Mouse (Mus musculus) embryo, embryonic 10.5 days (tissue): Measurements from ENCODE around the gene 1700029I15Rik.
A peak's percentile ranks its signal among the peaks of the same experiment; 100 is the strongest.

Experiments used
- DNase-seq: peaks from one replicate; pipeline ENCODE4 v3.0.0-alpha.2; 2015; ENCODE audit warnings: low spot score

Gene 1700029I15Rik

DNA sequence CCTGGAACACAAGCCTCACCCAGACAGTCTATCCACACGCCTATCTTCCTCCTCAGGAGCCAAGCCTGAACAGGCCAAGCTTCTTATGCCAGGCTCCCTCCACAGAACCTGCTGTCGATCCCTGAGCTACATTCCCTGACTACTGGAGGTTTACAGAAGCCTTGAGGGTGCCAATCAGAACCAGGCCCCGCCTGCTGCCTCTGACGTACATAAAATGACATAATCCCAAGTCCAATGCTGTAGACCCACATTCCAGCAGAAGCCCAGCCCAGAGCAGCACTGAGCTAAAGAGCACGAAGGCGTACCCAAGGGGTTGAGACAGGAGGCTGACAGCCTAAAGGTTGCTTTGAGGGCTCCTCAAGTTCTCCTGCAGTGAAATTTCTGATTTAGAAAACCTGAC lies 45.5 kb downstream of the 1700029I15Rik start:
- DNase-seq, result no peak

DNA sequence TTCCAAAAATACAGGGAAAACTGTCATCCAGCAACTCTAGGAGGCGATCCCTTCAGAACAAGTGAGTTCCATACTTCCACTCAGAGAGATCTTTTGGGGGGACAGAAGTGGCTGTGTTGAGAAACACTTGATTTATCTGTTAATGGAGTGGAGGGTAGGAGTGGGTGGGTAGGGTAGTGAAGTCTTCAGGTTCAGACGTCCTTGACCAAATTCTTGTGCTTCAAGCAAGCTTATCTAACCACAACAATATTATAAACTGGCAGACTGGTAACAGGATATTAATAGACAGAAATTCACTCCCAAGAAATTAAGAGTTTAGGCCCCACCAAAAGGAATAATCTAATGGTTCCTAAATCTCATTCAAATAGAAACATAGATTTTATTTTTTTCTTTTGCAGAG lies 47.8 kb downstream of the 1700029I15Rik start:
- DNase-seq, result no peak

DNA sequence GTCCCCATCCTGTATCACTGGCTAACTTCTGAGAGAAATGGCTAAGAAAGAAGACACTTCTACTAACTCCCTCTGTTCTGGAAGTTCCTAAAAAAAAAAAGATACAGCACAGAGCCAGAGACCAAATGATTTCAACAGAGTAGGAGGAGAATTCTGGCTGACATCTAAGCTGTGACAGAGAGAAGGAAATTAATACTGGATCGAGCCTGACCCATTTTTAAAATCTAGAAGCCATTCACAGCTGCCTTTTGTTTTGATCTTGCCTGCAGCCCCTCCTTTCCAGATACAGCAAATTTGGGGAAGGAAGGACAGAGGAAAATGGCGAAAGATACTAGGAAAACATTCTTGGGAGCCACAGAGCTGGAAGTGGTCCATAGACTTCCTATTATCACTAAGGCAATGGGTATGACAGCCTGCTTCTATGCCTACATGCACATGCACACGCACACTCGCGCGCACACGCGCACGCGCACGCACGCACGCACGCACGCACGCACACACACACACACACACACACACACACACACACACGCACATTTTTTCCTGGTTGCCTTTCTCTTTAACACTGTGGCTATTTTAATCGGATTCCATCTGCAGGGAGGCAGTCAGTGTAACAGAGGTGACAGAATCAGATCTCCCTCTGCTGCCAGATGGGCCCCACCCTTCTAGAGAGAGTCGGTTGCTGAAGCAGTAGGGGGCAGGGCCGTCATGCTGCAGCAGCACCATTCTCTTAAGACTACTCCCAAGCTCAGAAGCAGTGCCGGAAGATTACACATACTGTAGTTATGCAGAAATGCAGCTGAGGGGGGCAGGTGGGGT lies 48.6 kb downstream of the 1700029I15Rik start:
- DNase-seq, result peak; percentile 42

DNA sequence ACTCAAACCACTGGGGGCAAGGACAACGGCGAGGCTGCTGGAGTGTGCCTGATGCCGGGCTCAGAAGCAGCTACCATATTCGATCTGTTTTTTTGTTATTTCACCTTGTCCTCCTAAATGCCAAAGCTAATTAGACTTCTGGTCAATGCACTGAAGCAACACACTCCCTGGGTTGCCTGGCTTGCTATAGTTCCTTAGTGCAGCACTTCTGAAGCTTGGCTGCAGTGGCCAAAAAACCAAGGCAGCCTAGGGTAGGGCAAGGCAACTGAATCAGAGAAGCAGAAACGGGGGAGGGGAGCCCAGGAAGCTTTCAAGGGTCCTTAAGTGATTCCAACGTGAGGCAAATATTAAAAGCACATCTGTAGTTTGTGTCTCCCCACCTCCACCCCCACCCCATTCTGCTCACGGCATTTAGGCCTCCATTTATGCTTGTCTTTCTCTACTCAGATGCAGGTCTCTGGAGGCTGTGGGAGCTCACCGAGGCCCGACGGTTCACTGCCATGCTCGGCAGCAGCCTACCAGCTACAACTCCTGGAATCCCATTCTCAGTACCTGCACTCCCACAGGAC lies 49.4 kb downstream of the 1700029I15Rik start:
- no peak for DNase-seq

DNA sequence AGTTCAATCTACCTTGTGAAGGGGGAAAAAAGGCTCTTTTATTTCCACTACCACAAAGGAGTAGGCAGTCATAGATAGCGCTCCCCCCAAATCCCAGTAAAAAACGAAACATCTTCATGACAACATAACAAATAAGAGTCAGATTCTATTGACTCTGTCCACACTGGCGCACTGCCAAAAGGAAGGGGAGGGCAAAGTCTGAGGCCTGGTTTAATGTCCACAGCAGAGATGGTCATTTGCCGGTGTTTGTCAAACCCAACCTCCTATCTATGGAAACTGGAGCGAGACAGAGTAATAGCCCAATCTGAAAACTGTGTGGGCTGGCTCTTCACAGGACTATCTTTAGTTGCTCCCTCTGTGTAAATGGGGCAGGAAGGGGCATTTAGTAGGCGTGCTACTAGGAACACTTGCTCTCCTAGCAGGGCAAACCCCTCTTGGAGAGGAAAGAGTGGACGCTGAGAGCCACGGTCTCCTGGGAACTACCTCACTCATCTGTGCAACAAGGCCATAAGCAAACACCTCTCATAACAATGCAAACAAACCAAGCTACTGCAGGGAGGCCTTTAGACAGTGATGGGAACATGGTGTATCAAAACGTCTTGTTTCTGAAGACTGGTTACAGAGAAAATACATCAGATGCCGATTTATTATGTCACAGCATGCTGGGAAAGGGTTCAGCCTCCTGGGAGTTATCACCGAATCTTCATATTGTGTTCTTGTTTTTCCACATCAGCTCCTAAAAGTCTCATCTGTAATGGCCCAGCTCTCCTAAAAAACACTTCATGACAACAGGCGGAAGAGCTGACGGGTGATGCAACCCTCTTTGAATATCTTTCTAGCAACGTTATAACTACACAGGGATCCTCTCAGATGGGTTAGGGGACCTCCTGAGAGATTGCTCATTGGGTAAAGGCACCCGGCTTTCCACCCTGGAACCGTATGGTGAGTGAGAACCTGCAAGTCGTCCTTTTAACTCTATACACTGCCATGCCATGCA lies 50.3 kb downstream of the 1700029I15Rik start:
- no peak for DNase-seq

DNA sequence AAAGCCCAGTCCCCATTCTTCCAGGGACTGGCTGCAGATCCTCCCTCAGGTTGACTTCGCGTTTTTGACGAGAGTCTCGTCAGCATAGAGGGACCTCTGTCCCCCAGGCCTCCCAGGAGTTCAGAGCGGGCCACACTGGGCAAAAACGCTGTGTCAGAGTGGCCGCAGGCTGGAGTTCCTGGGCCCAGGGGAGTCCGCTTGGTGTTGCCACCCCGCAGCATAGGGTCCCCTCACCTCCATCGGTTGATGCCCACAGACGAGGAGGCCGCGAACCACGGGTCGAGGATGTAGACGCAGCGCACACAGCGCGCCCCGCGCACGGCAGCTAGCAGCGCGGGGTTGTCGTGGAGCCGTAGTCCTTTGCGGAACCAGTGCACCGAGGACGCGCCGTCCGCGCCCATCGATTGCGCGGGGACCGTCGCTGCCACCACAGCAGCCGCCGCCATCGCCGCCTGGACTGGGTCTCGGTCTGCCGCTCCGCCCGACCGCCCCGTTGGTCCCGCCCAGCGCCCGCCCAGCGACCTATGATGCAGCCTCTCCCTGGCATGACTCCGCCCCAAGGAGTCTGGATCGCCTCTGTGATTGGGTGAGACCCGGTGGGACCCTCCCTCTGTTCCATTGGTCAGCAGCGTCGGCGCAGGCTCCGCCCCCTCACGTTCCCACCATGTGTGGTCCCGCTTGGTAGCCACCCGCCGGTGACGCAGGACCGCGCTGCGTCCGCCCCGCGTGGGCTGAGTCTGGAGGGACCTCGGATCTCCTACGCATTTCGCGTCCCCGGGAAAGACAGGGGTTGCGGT lies 51.4 kb downstream of the 1700029I15Rik start, which contains the start of gene Cry2:
Gene Cry2 (minus strand): TSS at position 466 of the 797 bp plus-strand sequence.
- DNase-seq, result peak; percentile 99

DNA sequence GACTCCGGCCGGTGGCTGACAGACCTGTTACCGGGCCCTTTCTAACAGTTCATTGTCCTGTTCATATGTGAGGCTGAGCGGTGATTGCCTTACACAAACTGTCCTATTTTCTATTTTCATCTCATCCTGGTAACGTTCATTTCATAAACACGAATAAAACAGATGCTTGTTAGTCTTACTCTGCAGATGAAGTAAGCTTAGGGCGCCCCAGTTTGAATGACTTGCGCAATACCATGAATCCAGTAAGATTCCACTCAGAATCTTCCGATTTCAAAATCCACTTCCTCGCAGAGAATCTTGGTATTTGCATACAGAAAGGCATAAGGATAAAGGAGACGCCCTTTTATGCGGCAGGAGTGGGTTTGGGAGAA lies 52.0 kb downstream of the 1700029I15Rik start:
- DNase-seq, result no peak

DNA sequence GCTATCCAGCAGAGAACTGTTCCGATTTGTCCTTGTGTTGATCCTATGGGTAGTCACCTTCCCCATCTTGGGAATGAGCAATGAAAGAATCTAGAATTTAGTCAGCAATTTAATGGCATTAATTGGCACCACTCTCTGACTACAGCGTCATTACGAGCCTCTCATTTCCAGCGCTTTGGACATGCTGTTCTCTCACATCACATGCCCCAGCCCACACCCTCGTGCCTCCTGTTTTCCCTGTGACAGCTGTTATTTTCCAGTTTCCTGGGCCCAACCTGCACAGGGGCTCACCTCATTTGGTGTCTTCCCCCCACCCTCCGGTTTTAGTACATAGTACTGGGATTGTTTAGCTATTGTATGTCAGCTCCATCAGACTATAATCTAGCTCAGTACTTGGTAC lies 52.7 kb downstream of the 1700029I15Rik start:
- DNase-seq, result no peak
